Mouse (Mus musculus): ENCODE measurements at regions not wholly inside any gene's neighbourhood (a gene's known extent, or its start where the extent isn't known, plus 50 kb on each side); places are given as distances from the start of the nearest gene placed in this dataset.

DNA sequence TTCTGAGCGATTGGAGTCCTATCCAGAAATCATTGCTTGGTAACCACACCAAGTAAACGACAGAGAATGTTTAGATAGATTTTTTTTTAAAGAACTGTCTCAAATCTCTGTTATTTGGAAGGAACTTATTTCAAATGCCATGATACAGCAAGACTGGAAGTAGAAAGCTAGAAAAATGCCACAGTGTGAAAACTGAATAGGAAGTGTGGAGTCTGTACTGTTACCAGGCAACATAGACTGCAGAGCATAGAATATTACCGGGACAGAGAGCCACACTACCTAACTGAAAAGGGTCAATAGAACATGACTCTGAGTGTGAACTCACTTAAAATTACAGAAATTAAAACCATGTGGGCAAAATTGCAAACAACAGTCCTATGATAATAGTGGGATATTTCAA lies 52.4 kb upstream of the Adcy1 start:
- no peak for DNase-seq (ENCODE audit: extremely low read depth, low read depth, low spot score)

DNA sequence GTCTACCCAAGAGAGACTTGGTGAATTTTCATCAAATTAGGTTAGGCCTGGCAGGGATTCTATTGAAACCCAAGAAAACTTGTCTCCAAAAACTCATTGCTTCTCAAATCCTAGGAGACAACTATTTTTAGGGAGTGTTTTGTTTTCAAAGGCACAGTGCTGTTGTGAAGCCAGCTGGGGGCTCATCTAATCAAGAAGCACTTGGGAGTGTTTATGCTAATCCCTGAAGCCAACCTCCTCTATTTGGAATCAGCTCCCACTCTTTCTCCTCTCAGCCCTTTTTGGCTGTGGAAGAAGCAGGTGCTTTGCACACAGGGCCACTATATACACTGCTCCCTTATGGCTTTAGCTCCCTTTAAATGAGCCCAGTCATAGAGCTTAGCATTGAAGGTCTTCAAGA lies 64.0 kb upstream of the Adcy1 start:
- no peak for DNase-seq (ENCODE audit: extremely low read depth, low read depth, low spot score)

DNA sequence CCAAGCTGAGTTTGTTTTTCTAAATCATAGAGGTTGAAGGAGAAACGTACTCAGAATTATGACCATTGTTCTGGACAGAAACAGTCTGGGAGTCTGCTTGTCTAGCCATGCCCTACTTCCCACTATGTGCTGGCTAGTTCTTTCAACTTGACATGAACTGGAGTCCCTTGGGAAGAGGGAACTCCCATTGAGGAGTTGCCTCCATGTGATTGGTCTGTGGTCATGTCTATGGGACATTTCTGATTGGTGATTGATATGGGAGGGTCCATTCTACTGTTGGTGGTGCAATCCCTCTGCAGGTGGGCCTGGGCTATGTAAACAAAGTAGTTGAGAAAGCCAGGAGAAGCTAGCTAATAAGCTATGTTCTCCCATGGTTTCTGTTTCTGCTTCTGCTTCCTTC lies 64.5 kb upstream of the Adcy1 start:
- DNase-seq (ENCODE audit: extremely low read depth, low read depth, low spot score): no peak

DNA sequence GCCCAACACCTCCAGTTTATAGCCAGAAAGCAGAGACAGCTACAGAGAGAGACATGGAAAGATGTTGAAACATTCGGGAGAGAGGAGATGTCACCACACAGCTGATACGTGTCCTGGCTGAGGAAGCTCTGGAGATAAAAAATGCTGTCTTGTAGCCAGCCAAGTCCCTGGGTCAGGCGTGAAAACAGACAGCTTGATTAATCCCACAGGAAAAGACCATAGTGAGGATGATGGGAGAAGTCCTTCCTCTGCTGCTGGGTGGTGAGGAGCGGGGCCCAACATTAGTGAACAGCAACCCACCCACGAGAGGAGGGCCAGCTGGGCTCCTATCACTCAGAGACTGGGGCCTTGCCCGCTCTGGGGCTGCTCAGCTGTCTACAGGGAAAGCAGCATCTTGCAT lies 65.8 kb upstream of the Adcy1 start:
- DNase-seq (ENCODE audit: extremely low read depth, low read depth, low spot score): no peak

DNA sequence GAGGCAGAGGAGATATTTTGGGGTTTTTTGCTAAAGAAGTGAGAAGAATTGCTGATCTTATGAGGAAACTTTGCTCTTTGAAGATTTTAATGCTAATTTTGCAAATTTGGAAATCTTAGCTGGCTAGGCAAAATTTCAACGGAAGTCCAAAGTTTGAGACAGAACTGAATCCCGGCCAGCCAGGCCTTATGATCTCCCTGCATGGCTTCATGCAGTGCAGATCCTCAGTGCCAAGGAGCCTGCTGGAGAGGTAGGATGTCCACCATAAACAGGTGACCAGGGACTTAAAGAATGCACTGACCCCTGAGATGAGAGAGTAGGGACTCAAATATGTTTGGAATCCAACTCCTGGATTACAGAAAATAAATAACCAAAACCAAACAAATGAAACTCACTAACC lies 69.6 kb upstream of the Adcy1 start:
- no peak for DNase-seq (ENCODE audit: extremely low read depth, low read depth, low spot score)

DNA sequence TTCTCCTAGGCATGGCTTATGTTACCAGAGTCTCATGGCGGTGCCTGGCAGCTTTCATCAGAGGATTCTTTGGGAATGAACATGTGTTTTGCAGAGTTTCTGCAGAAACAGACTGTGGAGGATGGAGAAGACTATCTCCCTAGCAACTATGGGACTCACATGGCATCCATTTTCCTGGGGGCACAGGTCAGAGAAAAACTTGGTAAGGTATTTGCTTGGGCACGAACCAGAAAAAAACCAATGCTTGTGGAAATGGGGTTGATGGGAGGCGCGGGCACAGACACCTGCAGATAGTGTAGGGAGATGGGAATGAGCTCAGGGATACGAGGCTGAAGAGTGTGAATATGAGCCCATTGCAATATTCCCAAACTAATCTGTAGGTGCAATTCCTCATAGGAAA lies 71.7 kb upstream of the Adcy1 start:
- no peak for DNase-seq (ENCODE audit: extremely low read depth, low read depth, low spot score)

DNA sequence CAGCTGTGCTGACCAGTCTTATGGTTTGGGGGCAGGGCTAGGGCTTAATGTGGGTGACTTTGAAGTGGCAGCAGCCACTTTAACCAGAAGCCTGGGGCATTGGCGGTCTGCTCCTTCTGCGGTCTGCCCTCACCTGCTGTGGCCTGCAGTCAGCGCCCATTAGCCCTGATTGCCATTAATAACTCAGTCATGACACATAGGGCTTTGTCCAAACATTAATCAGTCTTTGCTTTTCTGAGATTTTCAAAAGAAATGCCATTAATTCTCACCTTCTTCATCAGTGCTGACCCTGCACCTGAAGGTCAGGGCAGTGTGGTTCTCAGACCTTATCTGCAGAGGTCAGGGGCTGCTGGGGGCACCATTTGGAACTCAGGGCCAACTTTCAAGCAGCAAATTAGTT lies 72.6 kb upstream of the Adcy1 start:
- no peak for DNase-seq (ENCODE audit: extremely low read depth, low read depth, low spot score)

DNA sequence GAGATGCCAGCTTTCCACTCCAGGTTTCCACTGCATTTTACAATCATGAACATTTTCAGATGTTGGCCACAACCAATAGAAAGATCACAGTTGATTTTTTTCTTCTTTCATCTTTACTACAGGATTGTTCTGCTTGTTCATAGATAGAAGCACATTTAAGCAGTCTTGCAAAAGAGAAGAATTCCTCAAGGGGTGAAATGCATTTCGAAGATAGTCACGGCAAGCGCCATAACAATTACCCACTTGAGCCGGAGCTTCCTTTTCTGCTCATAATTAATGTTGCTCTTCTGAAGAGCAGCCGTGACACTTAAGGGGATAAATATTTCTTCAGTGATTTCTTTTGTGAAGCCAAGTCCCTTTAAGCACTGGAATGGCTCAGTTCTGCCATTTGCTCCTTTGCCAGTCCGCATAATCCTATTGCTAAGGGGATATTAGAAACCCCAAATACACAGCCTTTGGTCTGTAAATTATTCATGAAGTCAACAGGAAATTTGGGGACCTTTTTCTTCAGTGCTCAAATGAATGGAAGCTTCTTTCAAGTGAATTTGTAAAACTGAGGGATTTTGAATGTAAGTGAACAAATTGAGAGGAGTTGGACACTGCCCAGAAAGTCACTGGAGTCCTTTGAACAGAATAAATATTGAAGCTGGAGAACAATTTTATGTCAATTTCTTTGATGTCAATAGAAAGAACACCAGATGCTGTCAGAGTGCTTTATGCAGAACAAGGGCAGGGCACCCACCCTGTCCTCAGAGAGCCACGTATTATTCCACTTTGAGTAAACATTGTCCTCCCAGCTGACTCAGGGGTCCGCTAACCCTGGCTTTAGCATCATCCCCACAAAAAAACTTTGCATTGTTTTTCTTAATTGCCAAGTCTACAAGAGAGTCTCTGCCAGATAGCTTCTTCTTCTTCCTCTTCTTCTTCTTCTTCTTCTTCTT lies 74.1 kb upstream of the Adcy1 start:
- no peak for DNase-seq (ENCODE audit: extremely low read depth, low read depth, low spot score)

DNA sequence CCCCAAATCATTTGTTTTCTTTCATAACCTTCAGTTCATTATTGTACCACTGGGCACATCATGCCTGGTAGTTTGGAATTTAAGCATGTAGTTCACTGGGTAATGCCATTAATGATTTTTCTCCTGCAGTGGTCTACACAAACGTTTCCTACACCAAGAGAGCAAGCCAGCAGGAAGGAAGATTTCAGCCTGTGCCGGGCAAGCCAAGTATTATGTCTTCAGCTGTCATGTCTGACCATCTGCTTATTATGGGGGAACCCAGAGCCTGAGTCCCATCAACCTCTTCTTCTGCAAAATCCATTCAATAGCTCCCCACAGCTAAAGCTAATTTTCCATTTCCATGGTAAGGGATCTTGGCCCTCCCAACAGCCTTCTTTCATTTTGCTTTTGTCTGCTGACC lies 75.3 kb upstream of the Adcy1 start:
- no peak for DNase-seq (ENCODE audit: extremely low read depth, low read depth, low spot score)

DNA sequence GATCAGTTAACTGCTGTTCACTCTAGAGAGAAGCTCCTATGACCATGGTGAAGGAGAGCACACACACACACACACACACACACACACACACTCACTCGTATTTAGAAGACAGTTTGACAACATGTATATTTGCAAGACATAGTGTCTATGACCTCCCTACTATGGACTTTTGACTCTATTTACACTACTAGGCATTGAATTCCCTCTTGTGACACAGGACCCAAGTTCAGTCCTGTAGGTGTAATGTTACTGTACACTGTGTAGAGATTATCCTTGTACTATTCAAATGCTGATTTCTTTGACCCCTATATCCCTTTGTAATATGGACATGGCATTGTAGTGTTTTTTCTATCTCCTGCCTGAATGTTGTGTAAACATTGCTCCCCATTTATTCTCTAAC lies 76.2 kb upstream of the Adcy1 start:
- no peak for DNase-seq (ENCODE audit: extremely low read depth, low read depth, low spot score)

DNA sequence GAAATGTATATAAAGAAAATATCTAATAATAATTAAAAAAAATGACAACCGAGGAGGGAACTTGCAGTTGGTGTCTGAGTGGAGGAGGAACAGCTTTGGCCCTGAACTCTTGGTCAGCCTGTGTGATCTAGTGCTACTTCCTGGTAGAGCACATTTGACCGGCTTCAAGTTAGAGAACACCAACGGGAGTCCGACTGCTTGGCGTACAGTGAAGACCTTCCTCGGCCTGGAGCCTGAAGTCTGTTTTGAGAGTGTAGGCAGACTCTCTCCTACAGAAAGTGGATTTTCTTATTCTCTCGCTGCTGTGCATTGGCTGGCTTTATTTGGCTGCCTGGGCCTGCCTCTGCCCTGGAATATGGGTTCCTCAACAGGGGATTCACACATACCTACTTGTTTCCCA lies 81.2 kb upstream of the Adcy1 start:
- DNase-seq (ENCODE audit: extremely low read depth, low read depth, low spot score): no peak

DNA sequence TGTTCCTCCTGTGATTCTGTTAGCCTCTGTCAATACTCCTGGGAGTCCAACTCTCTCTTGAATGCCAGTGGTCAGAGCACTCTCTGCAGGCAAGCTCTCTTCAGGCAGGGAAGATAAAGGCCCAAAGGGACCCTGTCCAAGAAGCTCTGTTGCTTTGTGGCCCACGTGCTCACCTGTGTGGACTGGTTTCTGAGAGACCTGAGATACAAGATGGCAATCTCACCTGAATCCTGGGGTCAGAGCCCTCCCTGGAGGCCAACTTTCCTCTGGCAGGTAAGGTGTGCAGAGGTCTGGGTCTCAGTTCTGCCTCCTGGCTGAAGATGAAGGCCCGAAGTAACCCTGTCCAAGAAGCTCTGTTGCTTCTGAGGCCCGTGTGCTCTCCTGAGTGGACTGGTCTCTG lies 83.6 kb upstream of the Adcy1 start:
- DNase-seq (ENCODE audit: extremely low read depth, low read depth, low spot score): no peak

DNA sequence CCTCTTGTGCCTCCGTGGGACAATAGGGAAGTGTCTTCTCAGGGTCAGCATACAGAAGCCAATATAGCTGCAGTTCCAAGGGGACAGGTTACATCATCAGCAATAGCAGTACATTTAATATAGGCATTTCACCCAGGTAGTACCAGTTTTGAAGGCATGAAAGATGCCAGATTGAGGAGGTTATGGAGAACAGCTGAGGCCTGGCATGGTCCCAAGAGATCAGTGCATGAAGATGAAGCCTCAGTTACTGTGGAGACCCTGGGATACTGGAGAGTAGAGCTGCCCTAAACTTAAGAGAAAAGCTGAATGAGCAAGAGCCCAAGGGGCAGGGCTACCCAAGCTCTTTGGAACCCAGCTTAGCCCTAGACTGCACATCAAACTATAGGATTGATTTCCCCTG lies 94.1 kb upstream of the Adcy1 start:
- DNase-seq (ENCODE audit: extremely low read depth, low read depth, low spot score): no peak

DNA sequence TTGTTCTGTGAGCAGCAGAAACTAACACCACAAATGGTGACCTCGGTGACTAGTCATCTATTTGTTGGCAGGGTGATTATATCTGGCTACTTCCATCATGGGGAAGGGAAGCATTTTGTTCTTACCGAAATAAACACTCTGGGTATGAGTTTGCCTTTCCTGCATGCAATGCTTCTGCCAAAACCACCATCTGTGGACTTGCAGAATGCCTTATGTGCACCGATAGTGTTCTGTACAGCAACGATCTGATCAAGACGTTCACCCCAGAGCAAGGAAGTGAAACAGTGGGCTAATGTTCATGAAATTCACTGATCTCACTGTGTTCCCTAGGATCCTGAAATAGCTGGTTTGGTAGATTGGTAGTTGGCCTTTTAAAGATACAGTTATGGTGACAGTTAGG lies 96.3 kb upstream of the Adcy1 start:
- DNase-seq (ENCODE audit: extremely low read depth, low read depth, low spot score): no peak

DNA sequence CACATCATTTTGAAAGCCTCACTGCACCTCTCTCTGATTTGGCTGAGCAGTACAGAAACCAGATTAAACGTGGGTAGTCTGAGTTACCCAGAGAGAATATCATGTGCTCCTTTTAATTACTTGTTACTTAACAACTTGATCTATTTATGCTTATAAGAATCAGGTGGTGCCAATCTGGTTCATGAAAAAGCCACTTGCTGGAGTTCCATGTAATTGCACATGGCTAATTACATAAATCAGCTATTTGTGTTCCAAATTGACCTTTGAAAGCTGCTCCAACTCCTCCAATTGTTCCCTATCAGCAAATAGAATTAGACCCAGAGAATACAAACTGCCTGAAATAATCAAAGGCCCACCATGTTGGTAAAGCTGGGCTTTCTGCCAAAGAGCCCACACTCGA lies 98.8 kb upstream of the Adcy1 start:
- DNase-seq (ENCODE audit: extremely low read depth, low read depth, low spot score): no peak

DNA sequence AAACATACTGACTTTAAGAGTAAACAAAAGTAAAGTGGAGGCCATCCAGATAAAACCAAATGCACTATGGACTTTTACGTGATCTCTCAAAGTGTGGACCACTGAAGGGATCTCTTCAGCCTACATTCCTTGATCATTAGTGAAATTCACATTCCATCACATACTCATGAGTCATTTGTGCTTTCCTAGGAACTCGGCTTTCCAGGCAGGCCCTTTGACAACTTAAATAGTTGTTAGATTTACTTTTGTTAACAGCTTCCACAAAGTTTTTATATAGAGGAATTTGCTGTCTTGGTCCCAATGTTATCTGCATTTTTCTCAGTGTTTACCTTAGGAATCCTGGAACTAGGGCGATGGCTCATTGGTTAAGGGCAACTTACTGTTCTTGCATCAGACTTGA lies 99.7 kb upstream of the Adcy1 start:
- no peak for DNase-seq (ENCODE audit: extremely low read depth, low read depth, low spot score)

DNA sequence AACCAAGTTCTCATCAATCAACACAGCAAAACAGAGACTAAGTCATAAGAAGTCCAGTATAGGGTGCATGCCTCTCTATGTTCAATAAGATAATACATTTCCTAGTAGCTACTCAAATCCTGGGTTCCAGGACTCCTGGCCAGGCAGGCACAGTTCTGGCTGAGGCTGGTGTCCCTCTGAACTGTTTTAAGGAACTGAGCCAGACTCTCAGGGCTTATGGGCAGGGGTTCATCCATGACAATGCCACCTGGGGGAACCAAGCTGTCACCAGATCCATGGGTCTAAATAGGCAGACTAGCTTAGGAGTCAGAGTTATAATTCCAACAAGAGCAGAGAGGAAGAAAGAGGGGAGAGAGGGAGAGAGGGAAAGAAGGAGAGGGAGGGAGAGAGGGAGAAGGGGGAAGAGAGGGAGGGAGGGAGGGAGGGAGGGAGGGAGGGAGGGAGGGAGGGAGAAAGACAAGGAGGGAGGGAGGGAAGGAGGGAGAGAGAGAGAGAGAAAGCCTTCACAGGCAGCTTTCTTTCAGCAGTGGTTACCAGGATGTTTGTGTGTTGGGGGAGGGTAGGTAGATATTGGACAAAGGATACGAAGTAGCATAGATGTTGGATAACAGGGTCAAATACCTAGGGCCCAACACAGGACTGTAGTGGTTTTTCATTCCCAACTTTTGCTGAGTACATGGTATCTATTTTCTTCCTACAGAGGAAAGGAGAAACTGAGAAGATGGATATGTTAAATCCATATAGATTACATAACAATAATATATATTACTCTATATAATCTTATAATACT lies 100.3 kb upstream of the Adcy1 start:
- no peak for DNase-seq (ENCODE audit: extremely low read depth, low read depth, low spot score)

DNA sequence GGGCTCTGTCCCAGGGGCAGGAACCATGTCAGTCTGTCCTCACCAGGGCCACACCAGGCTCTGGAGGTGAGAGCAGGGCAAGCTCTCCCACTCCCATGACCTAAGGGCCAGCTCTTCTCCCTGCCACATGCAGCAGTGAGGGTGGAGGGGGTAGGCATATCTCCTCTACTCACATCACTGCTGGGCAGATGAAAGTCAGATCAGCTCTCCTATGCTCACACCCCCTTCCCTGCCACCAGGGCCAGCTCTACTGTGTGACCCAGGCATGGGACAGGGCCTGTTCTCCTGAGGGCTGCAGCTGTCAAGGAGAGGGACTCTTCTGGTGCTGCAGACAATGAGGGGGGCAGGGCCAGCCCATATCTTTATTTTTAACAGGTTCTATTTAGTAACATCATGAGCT lies 101.0 kb upstream of the Adcy1 start:
- no peak for DNase-seq (ENCODE audit: extremely low read depth, low read depth, low spot score)

DNA sequence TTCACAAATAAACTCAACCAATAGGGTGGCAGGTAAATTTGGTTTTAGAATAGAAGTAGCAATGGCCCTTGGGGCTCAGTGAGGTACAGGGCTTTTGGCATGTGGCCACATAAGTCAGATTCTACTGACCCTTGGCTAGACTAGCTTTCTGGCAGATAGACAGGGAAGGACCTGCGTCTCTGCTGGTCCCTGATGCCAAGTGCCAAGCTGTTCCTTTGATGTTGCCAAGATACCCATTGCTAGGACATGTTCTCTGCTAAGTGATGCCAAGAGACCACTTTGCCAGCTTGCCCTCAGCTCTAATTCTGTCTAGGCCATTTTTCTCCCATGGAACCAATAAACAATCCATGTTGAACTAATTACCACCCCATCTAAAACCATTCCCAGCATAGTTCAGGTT lies 110.5 kb upstream of the Adcy1 start:
- DNase-seq (ENCODE audit: extremely low read depth, low read depth, low spot score): peak; percentile 1

DNA sequence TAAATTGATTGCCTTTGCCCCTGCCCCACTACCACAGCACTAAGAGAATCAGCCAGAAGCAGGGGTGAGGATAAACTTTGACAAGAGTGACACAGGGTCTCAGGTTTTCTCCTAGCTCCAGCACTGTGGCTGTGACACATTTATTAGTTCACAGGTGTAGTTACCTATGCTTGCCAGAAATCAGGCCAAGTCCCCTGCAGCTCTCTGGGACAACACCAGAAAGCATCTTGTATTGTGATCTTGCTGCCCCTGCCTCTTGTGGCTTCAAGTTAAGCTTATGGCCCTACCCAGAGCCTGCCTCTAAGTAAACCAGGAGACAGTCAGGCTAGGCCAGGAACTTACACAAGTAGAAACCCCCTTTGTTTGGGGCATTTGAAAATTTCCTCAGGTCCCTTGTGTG lies 111.9 kb upstream of the Adcy1 start:
- no peak for DNase-seq (ENCODE audit: extremely low read depth, low read depth, low spot score)

DNA sequence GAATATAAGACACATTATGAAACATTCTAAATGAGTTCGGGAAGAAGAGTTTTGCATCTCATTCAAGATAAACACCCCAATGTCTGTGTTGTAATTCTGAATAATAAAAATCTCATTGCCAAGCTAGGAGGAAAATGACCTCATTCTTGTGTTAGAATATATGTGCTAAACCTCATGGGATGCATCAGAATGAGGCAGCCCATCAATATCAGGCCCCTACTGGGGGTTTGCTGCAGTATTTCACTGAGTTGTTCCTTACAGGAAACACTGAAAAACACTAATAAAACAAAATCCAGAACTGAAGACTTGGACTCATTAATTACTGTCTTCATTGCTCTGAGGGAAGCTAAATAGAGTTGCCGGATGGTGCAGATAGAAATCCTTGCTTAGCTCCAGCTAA lies 111.6 kb upstream of the Gm11983 start:
- DNase-seq (ENCODE audit: extremely low read depth, low read depth, low spot score): no peak

DNA sequence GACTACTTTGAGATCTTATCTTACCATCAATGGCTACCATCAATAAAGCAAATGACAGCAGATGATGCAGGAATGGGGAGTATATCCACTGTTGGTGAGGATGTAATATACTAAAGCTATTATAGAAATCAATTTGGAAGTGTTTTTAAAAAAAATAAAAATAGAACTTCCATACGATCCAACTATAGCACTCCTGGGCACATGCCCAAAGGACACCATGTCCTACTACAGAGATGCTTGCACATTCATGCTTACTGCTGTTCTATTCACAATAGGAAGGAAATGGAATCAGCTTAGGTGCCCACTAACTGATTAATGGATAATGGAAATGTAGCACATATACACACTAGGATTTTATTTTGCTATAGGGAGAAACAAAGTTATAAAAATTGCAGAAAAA lies 96.7 kb upstream of the Gm11983 start:
- DNase-seq (ENCODE audit: extremely low read depth, low read depth, low spot score): no peak
